Mouse (Mus musculus) embryonic stem cell, embryonic (primary cell): Measurements from ENCODE around the gene Leng8.

Experiments used
- CTCF ChIA-PET, 4 experiments: fragments of 300-600 bp in 2 of 4; fragments of 350-600 bp in 2 of 4; sonication (Branson Sonifier 250); formaldehyde crosslinking; loops; one replicate each; lab custom pipeline; 2022; ENCODE audit warnings: inconsistent platforms in 2 of 4; lab: Charles Lee
- POLR2A ChIA-PET, 4 experiments: fragments of 300-600 bp in 2 of 4; fragments of 350-600 bp in 2 of 4; sonication (Branson Sonifier 250); formaldehyde crosslinking; loops; one replicate each; lab custom pipeline; 2022; ENCODE audit warnings: antibody characterized with exemption in 4 of 4, inconsistent platforms in 1 of 4; lab: Charles Lee

The Leng8 gene

GRCm38 (mm10) chr7:4136771-4137531, at the start of gene Leng8:
Leng8 (plus strand) TSS chr7:4137039.
- CTCF ChIA-PET, result interaction anchor here (0.6 to 2.4 kb wide), 14 partner anchors 9 to 519 kb away, joined by 3 to 18 read pairs (median 6); partner anchors contain the start of genes Ndufa3 (in 1 of the 4), Tnni3 (in 1 of the 4) and Ttyh1 (in 1 of the 4)
- POLR2A ChIA-PET, result interaction anchor here (0.6 to 18.6 kb wide), 90 partner anchors 10 to 877 kb away, joined by 3 to 273 read pairs (median 5); partner anchors contain the start of genes Leng9 (in 4 of the 4), Cdc42ep5 (in 3 of the 4), Mboat7 (in 3 of the 4) and Ube2s (in 3 of the 4)

GRCm38 (mm10) chr7:4087238-4087895, 49.5 kb upstream of the Leng8 start:
- ChIA-PET CTCF (no interaction called here), POLR2A (interaction anchor here in 2 of 4 experiments (0.7 to 1.8 kb wide), 2 partner anchors 33 to 49 kb away, joined by 5 to 6 read pairs; partner anchors contain the start of gene Leng8 (in 1 of the 2))

DNA sequence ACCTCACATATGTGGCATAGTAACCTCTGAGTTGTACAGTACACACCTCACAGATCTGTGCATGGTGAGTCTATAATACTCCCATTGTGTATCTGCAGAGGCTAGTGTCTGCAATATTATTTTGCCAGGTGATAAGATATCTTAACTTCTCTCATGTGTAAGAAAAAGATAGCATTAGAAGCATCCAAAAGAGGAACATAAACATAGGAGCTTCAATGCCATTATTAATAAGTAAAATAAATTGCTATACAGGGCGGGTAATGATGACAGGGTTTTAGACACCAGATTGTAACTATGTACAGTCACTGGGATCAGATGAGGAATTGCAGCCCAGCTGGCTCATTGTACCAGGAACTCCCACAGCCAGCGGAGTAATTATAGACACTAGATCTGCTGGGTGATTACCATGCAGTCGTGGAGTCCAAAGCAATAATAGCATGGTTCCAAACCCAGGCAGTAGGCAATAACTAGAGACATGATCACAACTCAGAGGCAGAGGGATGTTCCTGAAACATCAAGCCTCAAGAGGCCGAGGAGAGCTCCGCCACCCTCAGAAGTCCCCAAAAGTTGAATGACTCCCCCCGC, 48.9 kb upstream of the Leng8 start:
- CTCF ChIA-PET, result no interaction called here
- POLR2A ChIA-PET, result interaction anchor here in 1 of 4 experiments (1.4 to 1.8 kb wide), 2 partner anchors 13 to 49 kb away, joined by 5 to 6 read pairs; partner anchors contain the start of gene Leng8

DNA sequence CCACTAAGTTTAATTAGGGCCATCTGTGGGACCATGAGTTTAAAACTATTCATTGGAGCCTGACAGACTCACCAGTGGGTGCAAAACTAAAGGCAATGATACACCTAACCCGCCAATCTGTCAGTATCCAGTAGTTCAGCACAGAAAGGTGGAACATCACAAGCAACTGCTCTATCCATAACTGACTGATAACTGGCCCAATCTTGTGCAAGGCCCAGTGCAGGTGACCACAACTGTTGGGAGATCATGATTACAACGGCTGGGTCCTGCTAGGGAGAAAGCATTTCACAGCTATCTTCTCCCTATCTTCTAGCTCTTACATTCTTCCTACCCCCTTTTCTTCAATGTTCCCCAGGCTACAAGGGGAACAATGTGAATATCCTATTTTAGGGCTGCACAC, 48.2 kb upstream of the Leng8 start:
- ChIA-PET CTCF (no interaction called here), POLR2A (interaction anchor here in 1 of 4 experiments (1.4 to 1.8 kb wide), 2 partner anchors 13 to 48 kb away, joined by 5 to 6 read pairs; partner anchors contain the start of gene Leng8)

DNA sequence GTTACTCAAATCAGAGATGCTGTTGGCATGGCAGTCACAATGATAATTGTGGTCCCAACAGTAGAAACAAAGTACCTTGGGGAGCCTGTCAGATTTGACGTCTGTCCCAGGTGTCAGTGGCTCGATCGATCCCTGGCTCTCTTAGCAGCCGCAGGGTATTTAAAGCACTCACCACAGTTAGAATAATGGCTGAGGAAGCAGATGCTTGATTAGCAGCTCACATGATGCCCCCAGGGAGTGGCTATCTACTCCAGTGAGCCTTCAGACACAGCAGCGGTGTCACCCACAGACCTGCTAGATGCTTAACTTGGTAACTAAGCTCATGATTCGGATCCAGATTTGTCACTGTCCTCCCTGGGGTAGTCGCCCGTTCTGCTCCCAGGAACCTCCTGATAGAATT, 45.7 kb upstream of the Leng8 start:
- ChIA-PET POLR2A (interaction anchor here in 2 of 4 experiments (0.8 to 1.6 kb wide), 5 partner anchors 10 to 73 kb away, joined by 3 to 10 read pairs (median 4); partner anchors contain the start of gene Leng8 (in 1 of the 2)), CTCF (interaction anchor here in 2 of 4 experiments (0.6 to 1.2 kb wide), 5 partner anchors 40 to 927 kb away, joined by 3 to 4 read pairs (median 3); no protein-coding TSS in a partner anchor)

DNA sequence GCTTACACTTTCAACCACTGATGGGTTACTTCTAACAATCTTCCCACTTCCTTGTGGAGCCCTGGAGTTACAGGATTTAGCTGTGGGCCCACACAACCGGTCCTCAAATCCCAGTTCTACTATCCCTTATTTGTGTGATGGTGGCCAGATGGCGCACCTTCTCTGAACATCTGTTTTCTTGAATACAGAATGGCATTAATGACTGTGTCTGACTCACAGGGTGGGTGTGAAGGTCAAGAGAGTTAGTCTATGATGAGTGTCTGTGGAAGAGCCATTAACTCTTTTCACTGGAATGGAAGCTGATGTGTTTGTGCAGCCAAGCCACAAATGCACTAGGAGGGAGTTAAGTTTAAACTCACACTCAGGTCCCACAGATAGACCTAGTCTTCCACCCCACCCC, 38.5 kb upstream of the Leng8 start:
- POLR2A ChIA-PET, result no interaction called here
- CTCF ChIA-PET, result interaction anchor here in 1 of 4 experiments (0.6 kb wide), 1 partner anchor 423 kb away, joined by 3 read pairs; no protein-coding TSS in a partner anchor

- POLR2A ChIA-PET, result no interaction called here
- CTCF ChIA-PET, result interaction anchor here in 1 of 4 experiments (0.6 kb wide), 1 partner anchor 423 kb away, joined by 3 read pairs; no protein-coding TSS in a partner anchor
Measured at GRCm38 (mm10) chr7:4098832-4099231, 38.0 kb upstream of the Leng8 start.

DNA sequence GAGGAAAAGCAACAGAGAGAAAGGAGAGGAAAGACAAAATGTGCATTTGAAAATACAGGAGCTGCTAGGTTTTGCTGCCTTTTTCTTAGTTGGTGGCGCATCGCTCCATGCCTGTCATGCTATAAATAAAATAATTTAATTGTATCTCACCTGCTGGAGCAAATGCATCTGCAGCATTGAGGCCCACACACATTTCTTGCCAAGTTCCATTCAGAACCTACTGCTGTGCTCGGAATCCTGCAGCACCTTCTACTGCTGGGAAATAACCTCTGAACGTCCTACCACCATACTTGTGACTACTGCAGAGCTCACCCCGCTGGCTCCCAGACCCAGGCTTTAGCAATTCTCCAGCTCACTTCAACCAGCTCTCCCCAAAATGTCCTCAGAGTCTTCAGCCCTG, 35.7 kb upstream of the Leng8 start:
- POLR2A ChIA-PET, result no interaction called here
- CTCF ChIA-PET, result no interaction called here

- POLR2A ChIA-PET, result interaction anchor here in 2 of 4 experiments (0.9 to 2.4 kb wide), 2 partner anchors 22 to 33 kb away, joined by 5 to 9 read pairs; partner anchors contain the start of gene Leng8 (in 1 of the 2)
- CTCF ChIA-PET, result interaction anchor here in 3 of 4 experiments (0.6 to 1.4 kb wide), 12 partner anchors 9 to 506 kb away, joined by 3 to 8 read pairs (median 4); partner anchors contain the start of gene Ttyh1 (in 1 of the 3)
Measured at GRCm38 (mm10) chr7:4103411-4103810, 33.4 kb upstream of the Leng8 start.

DNA sequence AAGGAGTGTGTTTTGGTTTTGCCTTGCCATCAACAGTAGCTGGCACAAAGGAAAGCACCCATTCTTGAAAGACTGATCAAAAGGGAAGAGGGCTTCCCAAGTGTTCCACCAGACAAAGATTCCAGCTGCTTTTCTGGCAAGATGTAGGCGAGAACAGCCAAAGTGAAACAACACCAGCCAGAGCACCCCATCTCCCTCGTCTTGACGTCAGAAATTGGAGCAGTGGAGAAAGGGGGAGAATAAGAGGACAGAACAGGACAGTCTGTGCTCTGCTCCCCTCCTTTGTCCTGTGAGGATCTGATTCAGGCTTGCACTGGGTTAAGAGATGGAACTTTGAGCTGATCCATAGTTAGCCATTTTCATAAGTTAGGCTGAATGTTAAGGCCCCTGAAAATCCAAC, 25.1 kb upstream of the Leng8 start:
- ChIA-PET CTCF (interaction anchor here in 1 of 4 experiments (0.8 to 1.2 kb wide), 2 partner anchors 14 to 315 kb away, joined by 3 read pairs; no protein-coding TSS in a partner anchor), POLR2A (interaction anchor here in 3 of 4 experiments (0.8 to 1.3 kb wide), 6 partner anchors 12 to 419 kb away, joined by 3 to 5 read pairs (median 3); partner anchors contain the start of genes Leng8 (in 1 of the 3) and Mboat7 (in 1 of the 3))

DNA sequence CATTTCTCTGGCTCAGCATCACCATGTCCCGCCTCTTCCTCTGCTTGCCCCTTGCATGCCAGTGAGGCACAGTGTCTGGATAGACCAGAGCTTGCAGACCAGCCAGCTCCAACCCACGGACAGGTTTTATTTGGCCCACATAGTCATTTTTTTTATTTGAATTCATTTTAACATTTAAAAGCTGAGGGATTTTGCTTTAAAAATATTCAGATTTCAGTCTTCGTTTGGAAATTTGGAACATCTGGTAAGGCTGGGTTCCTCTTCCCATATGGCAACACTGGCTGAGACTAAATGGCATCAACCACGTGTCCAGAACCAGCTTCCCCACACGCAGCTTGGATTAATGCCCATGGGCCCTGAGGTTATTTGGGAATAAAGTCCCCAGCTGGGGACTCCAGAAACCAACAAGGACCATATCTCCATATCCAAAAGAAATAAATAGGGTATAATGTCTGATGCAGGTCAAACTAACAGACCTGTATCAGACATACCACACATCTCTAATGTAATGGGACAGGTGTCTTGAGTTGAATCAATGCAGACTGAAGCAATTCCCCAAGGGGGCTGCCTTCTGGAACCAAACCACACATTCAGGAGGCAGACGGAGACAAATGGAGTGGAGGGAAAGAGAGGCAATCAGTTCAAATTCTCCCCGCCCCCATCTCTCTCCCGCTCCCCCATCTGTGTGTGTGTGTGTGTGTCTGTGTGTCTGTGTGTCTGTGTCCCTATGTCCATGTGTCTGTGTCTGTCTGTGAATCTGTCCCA, 19.6 kb upstream of the Leng8 start:
- ChIA-PET POLR2A (interaction anchor here in 2 of 4 experiments (0.8 to 1.0 kb wide), 2 partner anchors 310 to 361 kb away, joined by 3 read pairs; no protein-coding TSS in a partner anchor), CTCF (interaction anchor here in 2 of 4 experiments (1.0 to 1.2 kb wide), 3 partner anchors 14 to 19 kb away, joined by 3 to 4 read pairs (median 3); partner anchors contain the start of gene Leng8 (in 1 of the 2))

- POLR2A ChIA-PET, result interaction anchor here in 3 of 4 experiments (0.6 to 9.6 kb wide), 8 partner anchors 9 to 635 kb away, joined by 3 to 273 read pairs (median 5); partner anchors contain the start of genes Leng9 (in 2 of the 3), Leng8 (in 1 of the 3), Mboat7 (in 1 of the 3) and Tsen34 (in 1 of the 3)
- CTCF ChIA-PET, result interaction anchor here in 3 of 4 experiments (0.6 to 2.1 kb wide), 11 partner anchors 12 to 1215 kb away, joined by 3 to 10 read pairs (median 3); partner anchors contain the start of genes Leng8 (in 1 of the 3), Leng9 (in 1 of the 3) and Rpl28 (in 1 of the 3)
Measured at GRCm38 (mm10) chr7:4119344-4119902, 17.4 kb upstream of the Leng8 start, which contains the start of gene Ttyh1. Ttyh1 (plus strand) TSS chr7:4119408.

DNA sequence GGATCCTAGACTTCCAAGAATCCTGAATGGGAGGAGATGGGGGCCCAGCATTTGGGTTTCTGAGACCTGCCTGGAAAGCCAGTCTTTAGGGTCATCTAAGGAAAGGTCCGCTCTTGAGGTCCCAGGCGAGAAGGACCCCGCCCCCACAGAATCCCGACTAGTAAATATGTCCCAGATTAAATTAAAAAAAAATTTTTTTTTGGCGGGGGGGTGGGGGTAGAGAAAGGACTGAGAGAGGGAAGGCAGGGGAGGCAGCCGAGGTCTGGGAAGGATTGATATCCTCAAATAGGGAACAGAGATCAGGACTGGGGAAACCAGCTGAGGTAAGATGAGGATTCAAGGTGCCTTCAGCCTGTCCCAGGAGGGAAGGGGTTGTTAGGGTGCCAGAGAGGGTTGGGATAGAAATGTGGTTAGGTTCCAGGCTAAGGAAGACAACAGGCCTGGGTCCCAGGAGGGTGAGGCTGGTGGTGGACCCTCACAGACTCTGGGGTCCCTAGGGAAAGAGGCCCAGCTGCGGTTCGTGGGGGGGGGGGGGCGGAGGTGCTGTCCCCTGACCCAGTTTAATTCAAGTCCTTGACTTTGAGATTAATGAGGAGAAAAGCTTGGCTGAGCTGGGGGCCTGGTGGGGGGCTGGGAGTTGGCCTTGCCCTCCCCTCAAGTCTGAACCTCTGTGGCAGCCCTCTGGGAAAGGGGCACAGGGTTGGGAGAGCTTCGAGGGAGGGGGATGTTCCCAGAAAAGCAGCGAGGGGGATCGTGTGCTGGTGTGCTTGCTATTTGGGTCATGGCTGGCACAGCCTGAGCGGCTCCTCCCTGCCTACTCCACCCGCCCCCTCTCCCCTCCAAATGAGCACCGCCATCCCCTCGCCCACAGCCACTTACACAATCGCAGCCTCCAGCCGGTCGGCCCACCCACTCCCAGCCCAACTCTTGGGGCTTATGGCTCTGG, 16.6 kb upstream of the Leng8 start:
- CTCF ChIA-PET, result interaction anchor here (0.6 to 2.1 kb wide), 14 partner anchors 11 to 1214 kb away, joined by 3 to 10 read pairs (median 3); partner anchors contain the start of genes Leng8 (in 1 of the 4), Leng9 (in 1 of the 4), Rpl28 (in 1 of the 4) and Tnni3 (in 1 of the 4)
- POLR2A ChIA-PET, result interaction anchor here in 3 of 4 experiments (0.5 to 9.6 kb wide), 12 partner anchors 8 to 634 kb away, joined by 3 to 273 read pairs (median 4); partner anchors contain the start of genes Leng8 (in 2 of the 3), Leng9 (in 1 of the 3), Mboat7 (in 1 of the 3) and Tsen34 (in 1 of the 3)

- POLR2A ChIA-PET, result interaction anchor here in 3 of 4 experiments (0.6 to 9.6 kb wide), 10 partner anchors 9 to 915 kb away, joined by 3 to 273 read pairs (median 4); partner anchors contain the start of genes Leng8 (in 2 of the 3), Cox6b2 (in 1 of the 3) and Leng9 (in 1 of the 3)
Measured at GRCm38 (mm10) chr7:4122076-4122768, 14.6 kb upstream of the Leng8 start.

More at GRCm38 (mm10) chr7:4122076-4122768, 14.6 kb upstream of the Leng8 start:
- CTCF ChIA-PET, result interaction anchor here in 2 of 4 experiments (0.9 to 1.7 kb wide), 2 partner anchors 9 to 305 kb away, joined by 3 to 5 read pairs; no protein-coding TSS in a partner anchor
